Mouse (Mus musculus) MEL (cell line): ENCODE results near the gene Aamp. TPM values are rescaled to one million over a fixed set of nuclear protein-coding genes. Genes with fewer than 3 reads are reported as not detected.

Experiments used
- DNase-seq: peaks from one replicate; pipeline ENCODE4 v3.0.0; 2011; ENCODE audit warnings: low read depth, low spot score
- H3K27ac ChIP-seq: 2 replicates; pipeline ENCODE4 v1.5.1; 2012; ENCODE audit warnings: low read depth, mild to moderate bottlenecking, control low read depth, low read length, moderate library complexity; ENCODE audit not compliant: control insufficient read depth
- H3K27me3 ChIP-seq, 2 experiments: fragments of 150-350 bp in 1 of 2; sonication (generic) in 1 of 2; 2 replicates each; pipeline ENCODE4 v1.6.1; 2012; ENCODE audit warnings: low read length in 2 of 2, mild to moderate bottlenecking in 2 of 2, improper control_type of control experiment in 1 of 2, moderate library complexity in 1 of 2; ENCODE audit not compliant: insufficient read depth in 2 of 2, control insufficient read depth in 1 of 2
- H3K36me3 ChIP-seq, 2 experiments: 2 replicates each; pipeline ENCODE4 v1.6.1; 2012 to 2014; ENCODE audit warnings: low read length in 2 of 2, improper control_type of control experiment in 1 of 2, inconsistent platforms in 1 of 2, mild to moderate bottlenecking in 1 of 2; ENCODE audit not compliant: insufficient read depth in 2 of 2, control insufficient read depth in 1 of 2
- H3K4me1 ChIP-seq, 2 experiments: fragments of 150-350 bp in 1 of 2; sonication (generic) in 1 of 2; 2 replicates each; pipeline ENCODE4 v1.6.1; 2012; ENCODE audit warnings: low read length in 2 of 2, improper control_type of control experiment in 1 of 2, mild to moderate bottlenecking in 1 of 2; ENCODE audit not compliant: insufficient read depth in 2 of 2, control insufficient read depth in 1 of 2
- H3K4me3 ChIP-seq, 2 experiments: fragments of 150-350 bp in 1 of 2; sonication (generic) in 1 of 2; 2 replicates each; pipeline ENCODE4 v1.5.1; 2012; ENCODE audit warnings: low read depth in 2 of 2, low read length in 2 of 2, mild to moderate bottlenecking in 2 of 2, moderate library complexity in 2 of 2, control low read depth in 1 of 2, improper control_type of control experiment in 1 of 2; ENCODE audit not compliant: control insufficient read depth in 1 of 2, insufficient read depth in 1 of 2
- H3K79me2 ChIP-seq: 2 replicates; pipeline ENCODE4 v1.6.1; 2012; ENCODE audit warnings: mild to moderate bottlenecking, low read length, moderate library complexity; ENCODE audit not compliant: control insufficient read depth, poor library complexity, insufficient read depth
- H3K9ac ChIP-seq: 2 replicates; pipeline ENCODE4 v1.6.1; 2012; ENCODE audit warnings: low read depth, mild to moderate bottlenecking, control low read depth, low read length, moderate library complexity; ENCODE audit not compliant: control insufficient read depth, poor library complexity, severe bottlenecking
- H3K9me3 ChIP-seq: fragments of 150-350 bp; sonication (generic); replicated peaks from 2 replicates; pipeline ENCODE4 v1.6.1; 2012; ENCODE audit warnings: mild to moderate bottlenecking, low read length, improper control_type of control experiment, moderate library complexity; ENCODE audit not compliant: insufficient read depth
- BHLHE40 ChIP-seq: IDR thresholded peaks from 2 replicates; pipeline ENCODE4 v1.6.1; 2012; ENCODE audit warnings: low read depth, mild to moderate bottlenecking, inconsistent platforms, low read length, improper control_type of control experiment, borderline replicate concordance
- CHD1 ChIP-seq: IDR thresholded peaks from 2 replicates; pipeline ENCODE4 v1.6.1; 2012; ENCODE audit warnings: low read depth, mild to moderate bottlenecking, inconsistent platforms, low read length, improper control_type of control experiment
- CHD2 ChIP-seq: IDR thresholded peaks from 2 replicates; pipeline ENCODE4 v1.6.1; 2011; ENCODE audit warnings: low read length, improper control_type of control experiment
- ELF1 ChIP-seq: IDR thresholded peaks from 2 replicates; pipeline ENCODE4 v1.6.1; 2014; ENCODE audit warnings: low read depth, mild to moderate bottlenecking, inconsistent platforms, low read length, improper control_type of control experiment, moderate library complexity
- EP300 ChIP-seq, 2 experiments: IDR thresholded peaks; 2 replicates each; pipeline ENCODE4 v1.6.1; 2011; ENCODE audit warnings: improper control_type of control experiment in 2 of 2, low read length in 2 of 2, low read depth in 1 of 2, mild to moderate bottlenecking in 1 of 2
- JUND ChIP-seq: IDR thresholded peaks from 2 replicates; pipeline ENCODE4 v1.6.1; 2011; ENCODE audit warnings: low read depth, mild to moderate bottlenecking, improper control_type of control experiment, low read length
- KAT2A ChIP-seq: conservative IDR thresholded peaks from 2 replicates; pipeline ENCODE4 v1.6.1; 2012; ENCODE audit warnings: low read depth, low read length, improper control_type of control experiment, inconsistent platforms
- MAFK ChIP-seq: IDR thresholded peaks from 2 replicates; pipeline ENCODE4 v1.6.1; 2011; ENCODE audit warnings: low read depth, mild to moderate bottlenecking, low read length, improper control_type of control experiment, borderline replicate concordance
- MAX ChIP-seq: IDR thresholded peaks from 2 replicates; pipeline ENCODE4 v1.6.1; 2011; ENCODE audit warnings: low read length, improper control_type of control experiment
- MAZ ChIP-seq: IDR thresholded peaks from 2 replicates; pipeline ENCODE4 v1.6.1; 2012; ENCODE audit warnings: low read depth, mild to moderate bottlenecking, inconsistent platforms, low read length, improper control_type of control experiment
- MEF2A ChIP-seq: IDR thresholded peaks from 2 replicates; pipeline ENCODE4 v1.6.1; 2014; ENCODE audit warnings: low read depth, mild to moderate bottlenecking, inconsistent platforms, low read length, improper control_type of control experiment; ENCODE audit not compliant: poor library complexity, insufficient replicate concordance, severe bottlenecking; ENCODE audit errors: extremely low read depth
- MXI1 ChIP-seq: IDR thresholded peaks from 2 replicates; pipeline ENCODE4 v1.6.1; 2011; ENCODE audit warnings: mild to moderate bottlenecking, low read depth, low read length, improper control_type of control experiment
- MYC ChIP-seq: IDR thresholded peaks from 2 replicates; pipeline ENCODE4 v1.6.1; 2011; ENCODE audit warnings: low read depth, mild to moderate bottlenecking, low read length, improper control_type of control experiment, moderate library complexity
- NELFE ChIP-seq: IDR thresholded peaks from 2 replicates; pipeline ENCODE4 v1.6.1; 2011; ENCODE audit warnings: low read depth, low read length, improper control_type of control experiment
- POLR2A ChIP-seq, 2 experiments: IDR thresholded peaks; 2 replicates each; pipeline ENCODE4 v1.6.1; 2011 to 2012; ENCODE audit warnings: low read length in 2 of 2, mild to moderate bottlenecking in 2 of 2, control low read depth in 1 of 2, improper control_type of control experiment in 1 of 2, low read depth in 1 of 2, moderate library complexity in 1 of 2; ENCODE audit not compliant: control insufficient read depth in 1 of 2, insufficient read depth in 1 of 2, poor library complexity in 1 of 2
- POLR2AphosphoS5 ChIP-seq: IDR thresholded peaks from 2 replicates; pipeline ENCODE4 v1.6.1; 2012; ENCODE audit warnings: low read depth, borderline replicate concordance, mild to moderate bottlenecking, inconsistent platforms, low read length, moderate library complexity, mixed read lengths
- TAL1 ChIP-seq: IDR thresholded peaks from 2 replicates; pipeline ENCODE4 v1.6.1; 2012; ENCODE audit warnings: mild to moderate bottlenecking, inconsistent platforms, low read length, moderate library complexity, mixed read lengths
- USF1 ChIP-seq: IDR thresholded peaks from 2 replicates; pipeline ENCODE4 v1.6.1; 2014; ENCODE audit warnings: low read depth, mild to moderate bottlenecking, inconsistent platforms, low read length, improper control_type of control experiment, moderate library complexity
- USF2 ChIP-seq, 2 experiments: IDR thresholded peaks; 2 replicates each; pipeline ENCODE4 v1.6.1; 2011 to 2012; ENCODE audit warnings: improper control_type of control experiment in 2 of 2, low read length in 2 of 2, borderline replicate concordance in 1 of 2, inconsistent platforms in 1 of 2, low read depth in 1 of 2, mild to moderate bottlenecking in 1 of 2; ENCODE audit not compliant: insufficient read depth in 1 of 2
- polyA plus RNA-seq, 2 experiments: library from polyadenylated mRNA; stranded (reverse) in 1 of 2; unstranded in 1 of 2; fragments of >175 nt in 1 of 2; fragments of >200 nt in 1 of 2; gene quantifications; 2 replicates each; pipeline versions ENCODE4 v1.2.1 to v1.2.4; 2012; ENCODE audit warnings: low replicate concordance in 2 of 2, low read depth in 1 of 2; ENCODE audit not compliant: insufficient read length in 2 of 2, insufficient read depth in 1 of 2, missing spikeins in 1 of 2
- total RNA-seq: library from RNA; depleted of rRNA; stranded (reverse); fragments of 300-350 nt; gene quantifications from 2 replicates; pipeline ENCODE4 v1.2.3, GENCODE M21; 2012

Gene Aamp
- total and polyA plus RNA-seq, 3 experiments = 108 to 169 TPM; not detected in 1

DNA sequence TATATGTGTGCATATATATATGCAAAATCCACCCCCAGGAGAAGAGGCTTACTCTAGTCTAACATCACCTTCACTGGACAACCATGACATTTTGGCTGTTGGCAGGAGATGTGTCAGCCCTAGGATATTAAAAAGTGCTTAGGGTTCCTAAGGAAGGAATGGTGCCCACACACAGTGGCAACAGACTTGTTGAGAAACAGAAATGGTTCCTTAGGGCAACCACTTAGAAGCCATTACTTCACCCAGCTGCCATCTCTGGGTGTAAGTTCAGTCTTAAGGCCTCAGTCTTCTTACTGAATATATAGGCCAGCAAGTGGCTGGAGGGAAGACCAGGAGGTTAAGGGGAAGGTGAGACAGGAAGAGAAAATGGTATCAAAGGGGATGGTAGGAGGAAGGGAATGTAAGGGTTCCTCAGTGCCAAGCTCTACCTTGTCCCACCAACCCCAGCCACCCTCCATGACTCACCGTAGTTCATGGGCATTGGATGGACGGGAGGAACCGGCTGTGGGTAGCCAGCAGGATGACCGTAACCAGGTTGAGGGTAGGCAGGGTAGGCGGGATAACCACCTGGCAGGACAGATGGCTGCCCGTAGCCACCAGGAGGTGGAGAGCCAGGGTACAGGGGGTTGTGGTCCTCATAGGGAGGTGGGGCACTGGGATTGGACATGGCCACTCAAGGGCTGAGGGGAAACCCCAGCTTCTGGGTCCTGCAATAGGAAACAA is 10.4 kb upstream of the Aamp start:
- no peak for DNase-seq
- H3K27ac ChIP-seq = peak overlapping the region; percentile 54
- no peaks in the 10 kb centered on the region for H3K9me3 ChIP-seq
- TF ChIP-seq CHD2 = no peak
- no peak for TF ChIP-seq MAFK
- no peak for TF ChIP-seq BHLHE40
- TF ChIP-seq JUND = no peak
- no peak for TF ChIP-seq KAT2A
- no peak for TF ChIP-seq POLR2AphosphoS5
- no peak for TF ChIP-seq MAX
- no peak for TF ChIP-seq MEF2A
- no peak for TF ChIP-seq USF2 (IDR thresholded peaks at IDR 0.05; ENCODE audit: borderline replicate concordance in 1 of 2, insufficient read depth in 1 of 2, low read depth in 1 of 2, low read length in 2 of 2)
- no peak for TF ChIP-seq EP300 (IDR thresholded peaks at IDR 0.05; ENCODE audit: low read depth in 1 of 2, low read length in 2 of 2)
- TF ChIP-seq POLR2A (IDR thresholded peaks at IDR 0.05; ENCODE audit: control insufficient read depth in 1 of 2, insufficient read depth in 1 of 2, low read depth in 1 of 2, low read length in 2 of 2, poor library complexity in 1 of 2) = no peak
- TF ChIP-seq USF1 = no peak
- TF ChIP-seq CHD1 = no peak
- no peak for TF ChIP-seq MYC
- TF ChIP-seq TAL1 = no peak
- TF ChIP-seq NELFE = no peak
- TF ChIP-seq MAZ = no peak
- peaks cover 4% of the 10 kb centered on the region for H3K79me2 ChIP-seq
- no peak overlapping the region for H3K9ac ChIP-seq
- H3K27me3 ChIP-seq = no peaks in the 10 kb centered on the region
- H3K4me3 ChIP-seq = no peak overlapping the region
- H3K36me3 ChIP-seq = peaks cover 0 to 16% of the 10 kb centered on the region in 2 experiments
- peaks cover 13 to 28% of the 10 kb centered on the region in 2 experiments for H3K4me1 ChIP-seq

DNA sequence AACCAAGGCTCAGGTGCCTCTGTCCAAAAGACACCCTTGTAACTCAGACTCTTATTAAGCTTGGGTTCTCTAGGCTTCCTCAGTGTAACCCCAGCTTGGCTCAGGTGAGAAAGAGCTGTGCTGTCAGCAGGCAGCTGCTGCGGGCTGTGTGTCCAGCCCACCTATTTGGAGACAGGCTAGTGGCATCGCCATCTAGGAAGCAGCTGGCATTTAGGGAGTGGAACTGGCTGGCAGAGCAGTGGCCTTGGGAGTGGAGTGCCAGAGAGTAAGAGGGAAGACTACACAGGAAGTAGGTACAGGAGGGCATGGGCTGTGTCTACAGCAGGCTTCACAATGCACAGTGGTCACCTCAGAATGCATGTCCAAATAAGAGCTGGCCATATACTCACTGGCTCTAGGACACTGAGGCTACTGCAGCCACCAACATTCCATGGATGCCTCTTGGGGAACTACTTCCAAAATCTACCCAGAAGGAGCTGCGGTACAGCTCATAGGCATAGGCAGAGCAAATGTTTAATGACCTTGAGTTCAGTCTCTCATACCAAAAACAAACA is 9.6 kb upstream of the Aamp start:
- no peak overlapping the region for H3K4me3 ChIP-seq
- DNase-seq = no peak
- no peak for TF ChIP-seq ELF1
- TF ChIP-seq POLR2AphosphoS5 = no peak
- TF ChIP-seq MEF2A = no peak
- TF ChIP-seq MXI1 = no peak
- TF ChIP-seq, all 39 proteins: peak for 0
- Histone ChIP-seq H3K27ac (no peak overlapping the region), H3K27me3 (no peaks in the 10 kb centered on the region), H3K9me3 (no peaks in the 10 kb centered on the region), H3K9ac (no peak overlapping the region), H3K4me1 (peaks cover 12 to 22% of the 10 kb centered on the region in 2 experiments), H3K79me2 (peaks cover 4% of the 10 kb centered on the region), H3K36me3 (peaks cover 0 to 10% of the 10 kb centered on the region in 2 experiments)
